Mouse (Mus musculus) spleen, postnatal 0 days (tissue): ENCODE data around the gene Mrpl23. TPM values are rescaled to one million over a fixed set of nuclear protein-coding genes. Genes with fewer than 3 reads are reported as not detected.

Experiments
- microRNA counts: library from miRNA; unstranded; fragments of <30 nt; microRNA quantifications from one replicate; lab custom pipeline; 2015
- polyA plus RNA-seq: library from polyadenylated mRNA; unstranded; fragments of >200 nt; fragmentation: Nextera tagmentation; extraction: Ambion mirVana; gene quantifications from 2 replicates; pipeline ENCODE4 v1.2.1, GENCODE M21; 2015

The Mrpl23 gene
- 9.6 and 10.9 TPM in 2 replicates for polyA plus RNA-seq

DNA sequence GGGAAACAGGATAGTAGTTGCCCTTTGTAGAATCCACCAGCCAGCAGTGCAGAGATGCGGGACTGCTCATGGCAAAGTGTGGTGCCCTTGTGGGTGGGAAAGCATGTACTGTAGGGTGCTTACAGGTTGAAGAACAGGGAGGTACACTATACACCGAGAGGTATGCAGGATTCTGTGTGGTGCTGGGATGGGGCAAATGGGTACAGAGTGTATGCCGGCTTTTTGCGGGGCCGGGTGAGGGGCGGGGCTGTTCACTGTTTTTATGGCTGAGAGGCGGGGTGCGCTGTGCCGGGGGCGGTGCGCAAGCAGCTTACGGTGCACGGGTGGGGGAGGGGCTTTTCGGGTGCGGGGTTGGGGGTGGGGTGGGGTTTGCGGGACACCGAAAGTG, at the start of gene Mrpl23:
Gene Mrpl23 (plus strand): TSS at position 16 of the 388 bp plus-strand sequence.

DNA sequence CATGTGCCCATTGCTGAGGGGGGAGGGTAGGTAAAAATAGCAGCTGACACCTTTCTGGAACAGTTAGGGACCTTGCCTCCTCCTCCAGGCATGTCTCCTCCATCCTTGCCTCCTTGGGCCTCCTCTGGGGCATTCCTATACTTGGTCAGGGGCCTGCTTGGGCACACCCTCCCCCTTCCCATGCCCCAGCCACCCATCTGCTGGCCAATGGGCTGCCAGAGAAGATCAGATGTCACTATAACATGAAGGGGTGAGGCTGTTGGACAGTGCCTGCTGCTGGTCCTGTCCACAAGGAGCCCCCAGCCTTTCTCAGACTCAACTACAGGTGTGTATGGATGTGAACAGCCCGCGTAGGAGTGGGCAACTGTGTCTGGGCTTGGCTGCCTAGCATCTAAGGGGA, 33.9 kb upstream of the Mrpl23 start, which contains the start of gene Tnnt3:
Gene Tnnt3 (plus strand): TSS at position 262 of the 400 bp plus-strand sequence.

MicroRNA genes within 50 kb of the gene (microRNA counts, 519-probe panel; counts per million panel counts)
- microRNA mmu-miR-675-3p (lab: Ali Mortazavi, UCI) = 88.3 counts per million
- microRNA mmu-miR-675-5p (lab: Ali Mortazavi, UCI) = 88.3 counts per million

Other genes starting within 250 kb of the Mrpl23 start
- not detected in 2 replicates for gene Krtap5-1, start 235.6 kb upstream of the Mrpl23 start, polyA plus RNA-seq
- not detected in 2 replicates for gene Krtap5-4, start 229.1 kb upstream of the Mrpl23 start, polyA plus RNA-seq
- gene Ifitm10, start 158.9 kb upstream of the Mrpl23 start, polyA plus RNA-seq = 1.9 and 2.0 TPM in 2 replicates
- gene Gm49369, start 150.0 kb upstream of the Mrpl23 start, polyA plus RNA-seq = 0.38 TPM in 1 of 2 replicates, not detected in the other
- gene Ctsd, start 144.6 kb upstream of the Mrpl23 start, polyA plus RNA-seq = 230 and 269 TPM in 2 replicates
- 0.39 and 0.79 TPM in 2 replicates for gene Syt8, start 97.8 kb upstream of the Mrpl23 start, polyA plus RNA-seq
- gene Tnni2, start 90.9 kb upstream of the Mrpl23 start, polyA plus RNA-seq = 4.7 and 8.0 TPM in 2 replicates
- gene Lsp1, start 71.9 kb upstream of the Mrpl23 start, polyA plus RNA-seq = 82.2 and 114 TPM in 2 replicates
- gene Tnnt3, start 33.9 kb upstream of the Mrpl23 start, polyA plus RNA-seq = 0.48 and 1.4 TPM in 2 replicates
- gene Igf2, start 134.1 kb downstream of the Mrpl23 start, polyA plus RNA-seq = 80.4 and 99.5 TPM in 2 replicates
- not detected in 2 replicates for gene Gm49394, start 137.3 kb downstream of the Mrpl23 start, polyA plus RNA-seq
- gene Ins2, start 210.7 kb downstream of the Mrpl23 start, polyA plus RNA-seq = 12.1 and 24.0 TPM in 2 replicates